Mouse (Mus musculus) kidney, embryonic 16.5 days (tissue): Measurements from ENCODE around the gene Maml1. TPM values are rescaled to one million over a fixed set of nuclear protein-coding genes. Genes with fewer than 3 reads are reported as not detected.
"Not testable (repeated sequence)": the region's sequence is repeated elsewhere in the genome, so short reads cannot be mapped to it uniquely, and the experiment has no call there.

Experiments used
- ATAC-seq: fragments of 200-750 bp; cut with Nextera tagmentation; 2 replicates; pipeline ENCODE4 v1.8.0; 2017; ENCODE audit warnings: moderate TSS enrichment; ENCODE audit not compliant: low FRiP score, low TSS enrichment
- H3K27ac ChIP-seq: fragments of 300-500 bp; sonication (generic); 2 replicates; pipeline ENCODE4 v1.5.1; 2014; ENCODE audit warnings: low read length
- H3K27me3 ChIP-seq: fragments of 300-500 bp; sonication (generic); 2 replicates; pipeline ENCODE4 v1.6.1; 2014; ENCODE audit warnings: low read length, control low read depth, mixed read lengths; ENCODE audit not compliant: insufficient read depth
- H3K36me3 ChIP-seq: fragments of 300-500 bp; sonication (generic); 2 replicates; pipeline ENCODE4 v1.6.1; 2014; ENCODE audit warnings: low read length, control low read depth, mixed read lengths; ENCODE audit not compliant: insufficient read depth
- H3K4me1 ChIP-seq: fragments of 300-500 bp; sonication (generic); 2 replicates; pipeline ENCODE4 v1.6.1; 2014; ENCODE audit warnings: low read length, control low read depth, mixed read lengths; ENCODE audit not compliant: insufficient read depth
- H3K4me2 ChIP-seq: fragments of 300-500 bp; sonication (generic); replicated peaks from 2 replicates; pipeline ENCODE4 v1.6.1; 2014; ENCODE audit warnings: low read depth, low read length
- H3K4me3 ChIP-seq: fragments of 300-500 bp; sonication (generic); 2 replicates; pipeline ENCODE4 v1.5.1; 2014; ENCODE audit warnings: mild to moderate bottlenecking, low read length
- H3K9ac ChIP-seq: fragments of 300-500 bp; sonication (generic); replicated peaks from 2 replicates; pipeline ENCODE4 v1.6.1; 2014; ENCODE audit warnings: low read length
- H3K9me3 ChIP-seq: fragments of 300-500 bp; sonication (generic); 2 replicates; pipeline ENCODE4 v1.6.1; 2016; ENCODE audit warnings: low read length, control low read depth
- WGBS: fragments of 180-500 bp; shearing (Covaris S2); extraction: QIAGEN DNeasy Blood & Tissue Kit; methylation state at CpG from one replicate; pipeline ENCODE4 v1.1.7; 2014; 5-methylcytosine and 5-hydroxymethylcytosine counted together
- polyA plus RNA-seq: library from polyadenylated mRNA; unstranded; fragments of >200 nt; fragmentation: Nextera tagmentation; extraction: Ambion mirVana; gene quantifications from 2 replicates; pipeline ENCODE4 v1.2.1, GENCODE M21; 2015

Maml1 gene
- polyA plus RNA-seq, 1 experiment from 2014 or later = 6.3 TPM

DNA sequence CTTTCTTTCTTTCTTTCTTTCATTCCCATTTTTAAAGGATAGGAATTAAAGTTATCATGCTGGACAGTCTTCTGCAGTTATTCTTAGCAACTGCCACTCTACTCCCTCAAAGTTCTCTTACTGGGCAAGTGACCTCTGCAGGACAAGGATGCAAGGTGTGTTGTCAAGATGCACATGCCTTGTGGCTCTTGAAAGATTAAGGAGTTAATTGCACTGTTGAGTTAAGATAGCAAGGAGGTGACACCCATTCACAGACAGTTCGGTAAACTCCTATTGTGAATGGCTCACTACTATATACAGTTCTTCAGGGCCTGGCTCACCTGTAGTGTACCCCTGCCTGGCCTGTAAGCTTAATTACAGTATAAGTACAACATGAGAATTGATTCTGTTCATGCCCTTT lies 31.7 kb upstream of the Maml1 start:
- Histone ChIP-seq H3K4me3 (peak overlapping the region; percentile 100), H3K9ac (peak overlapping the region; percentile 98), H3K4me2 (peak overlapping the region; percentile 63), H3K27ac (no peak overlapping the region), H3K27me3 (no peaks in the 10 kb centered on the region), H3K9me3 (no peaks in the 10 kb centered on the region), H3K4me1 (peaks cover 30% of the 10 kb centered on the region), H3K36me3 (peaks cover 8% of the 10 kb centered on the region; the same call in 1 of the 2 replicates)
- WGBS = 21% methylated on average over 1 of the region's 1 CpGs
- no peak for ATAC-seq

DNA sequence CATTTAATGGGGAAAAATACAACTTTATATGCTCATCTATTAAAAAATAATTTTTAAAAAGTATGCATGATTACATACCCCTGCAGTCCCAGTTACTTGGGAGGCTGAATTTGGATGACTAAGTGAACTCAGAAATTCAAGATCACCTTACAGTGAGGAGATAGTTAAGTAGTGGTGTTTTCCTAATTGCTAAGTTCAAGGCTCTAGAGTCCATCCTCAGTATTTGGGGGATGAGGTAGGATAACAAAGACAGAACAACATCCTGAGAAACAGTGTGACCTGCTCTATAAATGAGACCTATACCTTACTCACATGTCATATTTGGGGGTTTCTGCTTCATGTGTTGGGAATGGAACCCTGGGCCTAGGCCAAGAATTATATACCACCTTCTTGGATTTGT lies 30.2 kb upstream of the Maml1 start:
- H3K9me3 ChIP-seq = no peaks in the 10 kb centered on the region
- no peak overlapping the region for H3K27ac ChIP-seq
- peaks cover 10% of the 10 kb centered on the region; the same call in 1 of the 2 replicates for H3K36me3 ChIP-seq
- peak overlapping the region; percentile 0; the same call in 1 of the 2 replicates for H3K4me2 ChIP-seq
- no peaks in the 10 kb centered on the region for H3K27me3 ChIP-seq
- H3K9ac ChIP-seq = no peak overlapping the region
- H3K4me3 ChIP-seq = no peak overlapping the region
- H3K4me1 ChIP-seq = peaks cover 30% of the 10 kb centered on the region
- ATAC-seq = no peak

DNA sequence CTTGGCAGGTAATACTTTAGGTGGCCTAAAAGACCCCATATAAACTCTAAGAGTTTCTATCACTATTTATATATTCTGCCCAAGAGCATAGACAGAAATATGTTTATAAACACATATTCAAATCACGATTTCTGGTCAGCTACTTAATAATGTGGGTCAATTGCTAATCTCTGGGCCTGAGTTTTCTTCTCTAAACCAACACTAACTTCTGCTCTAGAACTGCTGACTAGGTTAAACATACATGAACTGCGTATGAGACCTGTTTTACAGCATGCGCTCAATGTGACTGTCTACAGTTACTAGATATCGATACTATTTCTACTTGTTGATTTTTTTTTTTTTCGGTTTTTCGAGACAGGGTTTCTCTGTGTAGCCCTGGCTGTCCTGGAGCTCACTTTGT lies 29.1 kb upstream of the Maml1 start:
- Histone ChIP-seq H3K27me3 (no peaks in the 10 kb centered on the region), H3K4me2 (no peak overlapping the region), H3K4me1 (peaks cover 25% of the 10 kb centered on the region), H3K9ac (no peak overlapping the region), H3K27ac (no peak overlapping the region), H3K4me3 (no peak overlapping the region), H3K36me3 (peaks cover 10% of the 10 kb centered on the region; the same call in 1 of the 2 replicates), H3K9me3 (no peaks in the 10 kb centered on the region)
- WGBS = 84% methylated on average over 6 of the region's 6 CpGs
- ATAC-seq = no peak

DNA sequence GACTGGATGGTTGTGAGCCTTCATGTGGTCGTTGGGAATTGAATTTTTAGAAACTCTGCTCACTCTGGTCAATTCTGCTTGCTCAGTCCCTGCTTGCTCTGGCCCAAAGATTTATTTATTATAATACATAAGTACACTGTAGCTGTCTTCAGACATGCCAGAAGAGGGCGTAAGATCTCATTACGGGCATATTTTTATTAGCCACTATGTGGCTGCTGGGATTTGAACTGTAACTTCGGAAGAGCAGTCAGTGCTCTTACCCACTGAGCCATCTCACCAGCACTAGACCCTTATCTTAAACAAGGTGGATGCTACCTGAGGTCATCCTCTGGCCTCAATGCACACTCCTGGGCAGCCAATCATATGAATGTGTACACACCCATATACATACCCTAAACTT lies 27.2 kb upstream of the Maml1 start:
- not testable (repeated sequence) for H3K4me3 ChIP-seq, H3K27ac ChIP-seq, H3K4me2 ChIP-seq, H3K27me3 ChIP-seq, H3K9ac ChIP-seq, ATAC-seq, H3K9me3 ChIP-seq
- peaks cover 10% of the 10 kb centered on the region; the same call in 1 of the 2 replicates for H3K36me3 ChIP-seq
- peaks cover 21% of the 10 kb centered on the region for H3K4me1 ChIP-seq
- WGBS = 82% methylated on average over 4 of the region's 4 CpGs

DNA sequence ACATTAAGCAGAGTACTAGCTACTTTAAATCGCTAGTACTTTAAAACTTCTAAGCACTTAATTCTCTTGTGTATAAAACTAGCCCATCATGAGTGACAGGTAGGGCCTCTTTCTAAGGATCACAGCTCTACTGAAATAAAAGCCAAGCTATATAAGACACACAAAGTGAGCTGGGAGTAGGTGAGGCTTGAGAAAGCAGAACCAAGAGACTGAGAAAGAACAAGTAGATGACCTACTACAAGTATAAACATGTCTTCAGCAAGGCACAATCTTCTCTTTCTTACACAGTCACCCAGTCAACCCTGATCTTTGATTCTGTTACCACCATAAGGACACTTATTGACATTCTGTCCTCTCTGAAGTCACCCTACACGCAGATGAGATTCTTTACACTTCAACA lies 20.7 kb upstream of the Maml1 start:
- H3K4me2 ChIP-seq = no peak overlapping the region
- H3K9ac ChIP-seq = no peak overlapping the region
- H3K4me3 ChIP-seq = no peak overlapping the region
- no peaks in the 10 kb centered on the region for H3K27me3 ChIP-seq
- H3K27ac ChIP-seq = no peak overlapping the region
- no peaks in the 10 kb centered on the region for H3K9me3 ChIP-seq
- WGBS = 80% methylated on average over 2 of the region's 2 CpGs
- H3K4me1 ChIP-seq = no peaks in the 10 kb centered on the region
- peaks cover 25% of the 10 kb centered on the region for H3K36me3 ChIP-seq
- no peak for ATAC-seq

DNA sequence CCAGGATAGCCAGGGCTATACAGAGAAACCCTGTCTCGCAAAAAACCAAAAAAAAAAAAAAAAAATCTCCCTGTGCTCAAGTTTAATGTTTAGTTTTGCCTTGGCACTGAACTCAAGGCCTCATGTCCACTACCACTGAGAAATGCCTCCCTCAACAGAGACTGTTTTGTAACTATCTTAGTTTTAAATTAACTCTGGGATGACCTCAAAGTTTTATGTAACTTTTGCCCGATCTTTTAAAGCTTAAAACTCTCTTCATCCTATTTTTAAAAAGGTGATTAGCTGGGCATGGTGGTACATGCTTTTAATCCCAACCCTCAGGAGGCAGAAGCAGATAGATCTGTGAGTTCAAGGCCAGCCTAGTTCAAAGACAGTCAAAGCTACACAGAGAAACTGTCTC lies 11.3 kb upstream of the Maml1 start:
- ATAC-seq = no peak
- Histone ChIP-seq H3K9ac (no peak overlapping the region), H3K4me3 (no peak overlapping the region), H3K9me3 (no peaks in the 10 kb centered on the region), H3K4me1 (no peaks in the 10 kb centered on the region), H3K4me2 (no peak overlapping the region), H3K36me3 (peaks cover 74% of the 10 kb centered on the region), H3K27me3 (no peaks in the 10 kb centered on the region), H3K27ac (no peak overlapping the region)
- 95% methylated on average over 2 of the region's 2 CpGs for WGBS

DNA sequence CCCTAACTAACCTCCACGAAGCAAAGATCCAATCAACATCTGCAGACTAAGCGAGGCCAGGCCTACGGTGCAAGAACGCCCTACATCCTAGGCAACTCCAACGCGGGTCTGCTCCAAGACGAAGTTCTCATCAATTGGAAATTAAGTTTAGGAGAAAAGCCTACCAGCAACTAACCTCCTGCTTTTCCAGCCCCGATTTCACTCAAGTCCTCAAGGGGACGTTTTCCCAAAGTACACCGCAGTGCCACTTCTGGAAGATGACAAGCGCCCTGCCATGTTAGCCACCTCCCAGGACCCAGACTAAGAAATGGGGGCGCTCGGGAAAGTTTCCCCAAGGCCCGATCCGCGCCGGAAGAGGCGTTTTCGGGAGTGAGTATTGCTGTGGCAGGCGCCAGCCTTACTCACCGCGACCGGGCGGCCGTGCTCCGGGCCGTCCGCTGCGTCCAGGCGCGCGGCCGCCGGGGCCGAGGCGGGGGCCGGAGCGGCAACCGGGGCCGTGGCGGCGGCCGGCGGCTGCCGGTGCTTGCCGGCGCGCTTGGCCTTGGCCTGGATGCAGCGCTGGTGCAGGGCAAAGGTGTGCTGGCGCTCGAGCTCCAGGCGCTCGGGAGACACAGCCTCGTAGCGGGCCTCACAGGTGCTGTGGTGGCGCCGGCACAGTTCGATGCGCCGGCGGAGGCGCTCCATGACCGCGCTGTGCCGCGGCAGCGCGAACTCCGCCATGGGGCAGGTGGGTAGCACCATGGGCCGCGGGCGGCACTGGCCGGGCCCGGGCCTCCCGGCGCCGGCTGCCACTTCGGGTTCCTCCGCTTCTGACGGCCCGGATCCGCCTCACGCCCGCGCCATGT lies 568 bp downstream of the Maml1 start:
- H3K4me2 ChIP-seq = peak overlapping the region; percentile 90
- peaks cover 13% of the 10 kb centered on the region for H3K4me1 ChIP-seq
- peak overlapping the region; percentile 99 for H3K9ac ChIP-seq
- peak overlapping the region; percentile 98 for H3K27ac ChIP-seq
- peak; percentile 82 for ATAC-seq
- no peaks in the 10 kb centered on the region for H3K27me3 ChIP-seq
- H3K4me3 ChIP-seq = peak overlapping the region; percentile 92
- H3K9me3 ChIP-seq = no peaks in the 10 kb centered on the region
- under 1% methylated on average over 70 of the region's 85 CpGs for WGBS
- H3K36me3 ChIP-seq = peaks cover 19% of the 10 kb centered on the region

DNA sequence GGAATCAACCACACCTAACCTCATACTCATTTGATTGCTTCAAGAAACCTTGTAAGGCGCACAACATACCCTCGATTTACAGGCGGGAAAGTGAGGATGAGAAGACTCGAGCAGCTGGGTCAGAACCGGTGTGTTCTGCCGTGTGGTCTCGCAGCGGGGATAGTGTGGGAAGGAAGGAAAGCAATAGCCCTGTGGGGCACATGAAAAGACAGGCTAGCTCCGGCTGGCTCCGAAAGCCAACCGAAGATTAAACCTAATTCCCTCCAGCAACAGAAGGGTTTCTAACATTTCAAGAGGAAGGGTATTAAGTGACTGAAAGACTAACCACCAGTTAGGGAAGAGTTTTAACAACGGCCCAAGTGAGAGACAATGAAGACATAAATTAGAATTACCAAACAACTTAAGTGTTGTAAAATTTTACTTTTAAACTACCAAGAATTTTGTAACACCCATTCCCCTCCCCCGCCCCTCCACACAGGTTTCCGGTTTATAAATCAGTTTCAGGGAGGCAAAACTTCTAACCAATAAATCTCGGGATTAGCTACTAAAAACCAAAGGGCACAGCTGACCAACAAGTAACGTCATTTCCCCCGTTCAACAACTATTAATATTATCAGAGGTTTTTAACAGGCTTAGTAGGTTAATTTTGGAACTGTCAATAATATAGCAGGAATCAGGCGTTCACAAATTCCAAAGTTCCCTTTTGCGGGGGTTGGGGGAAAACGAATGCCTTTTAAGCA lies 1.5 kb downstream of the Maml1 start:
- H3K36me3 ChIP-seq = peaks cover 20% of the 10 kb centered on the region
- H3K4me2 ChIP-seq = peak overlapping the region; percentile 90
- H3K4me1 ChIP-seq = peaks cover 13% of the 10 kb centered on the region
- peak overlapping the region; percentile 92 for H3K4me3 ChIP-seq
- no peaks in the 10 kb centered on the region for H3K27me3 ChIP-seq
- peak overlapping the region; percentile 99 for H3K9ac ChIP-seq
- H3K27ac ChIP-seq = peak overlapping the region; percentile 98
- 3% methylated on average over 20 of the region's 20 CpGs for WGBS
- H3K9me3 ChIP-seq = no peaks in the 10 kb centered on the region
- ATAC-seq = no peak

DNA sequence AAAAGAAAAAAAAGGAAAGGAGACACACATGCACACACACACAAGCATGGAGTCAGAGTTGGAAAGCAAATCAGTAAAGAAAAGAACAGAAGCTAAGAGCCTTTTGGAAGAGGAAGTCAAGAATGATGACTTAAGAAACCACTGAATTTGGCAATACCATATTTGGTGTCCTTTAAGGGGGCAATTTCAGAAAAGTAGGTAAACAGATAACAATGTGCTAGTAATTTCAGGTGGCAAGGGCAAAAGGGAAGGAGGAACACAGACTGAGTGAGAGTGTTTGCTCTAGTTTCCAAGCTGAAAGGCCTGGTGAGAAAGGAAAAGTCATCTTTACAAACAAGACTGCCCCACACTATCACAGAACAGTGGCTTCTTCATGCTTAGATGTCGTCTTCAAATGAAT lies 5.7 kb downstream of the Maml1 start:
- ATAC-seq = no peak
- H3K4me3 ChIP-seq = no peak overlapping the region
- H3K9me3 ChIP-seq = no peaks in the 10 kb centered on the region
- no peak overlapping the region for H3K4me2 ChIP-seq
- H3K9ac ChIP-seq = no peak overlapping the region
- H3K27ac ChIP-seq = no peak overlapping the region
- H3K36me3 ChIP-seq = peaks cover 12% of the 10 kb centered on the region; the same call in 1 of the 2 replicates
- no peaks in the 10 kb centered on the region for H3K27me3 ChIP-seq
- 87% methylated on average over 1 of the region's 1 CpGs for WGBS
- peaks cover 13% of the 10 kb centered on the region for H3K4me1 ChIP-seq

DNA sequence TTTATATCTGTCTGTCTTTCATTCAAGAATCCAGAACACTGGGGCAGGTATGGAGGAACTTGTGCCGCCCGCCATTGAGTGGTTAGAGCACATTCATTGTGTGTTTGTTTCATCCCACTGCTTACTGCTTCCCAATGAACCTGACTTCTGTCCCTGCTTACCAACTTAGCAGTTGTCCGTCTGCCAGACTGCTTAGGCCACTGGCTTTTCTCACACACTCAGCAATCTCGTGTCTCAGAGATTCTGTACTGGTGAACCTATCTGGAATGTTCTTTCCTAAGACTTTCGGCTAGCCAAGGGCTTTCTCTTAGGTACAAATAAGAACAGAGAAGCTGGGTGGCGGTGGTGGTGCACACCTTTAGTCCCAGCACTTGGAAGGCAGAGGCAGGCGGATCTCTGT lies 6.4 kb downstream of the Maml1 start:
- ATAC-seq = no peak
- no peaks in the 10 kb centered on the region for H3K9me3 ChIP-seq
- peaks cover 15% of the 10 kb centered on the region; the same call in 1 of the 2 replicates for H3K36me3 ChIP-seq
- H3K4me2 ChIP-seq = no peak overlapping the region
- H3K27ac ChIP-seq = no peak overlapping the region
- H3K27me3 ChIP-seq = no peaks in the 10 kb centered on the region
- no peak overlapping the region for H3K4me3 ChIP-seq
- peaks cover 13% of the 10 kb centered on the region for H3K4me1 ChIP-seq
- WGBS = 94% methylated on average over 7 of the region's 7 CpGs
- no peak overlapping the region for H3K9ac ChIP-seq
